In genomic region chr1:152902665-152903516, GRCm38 (mm10) we compare ENCODE assay signal across 8 mouse cellular contexts. TPM values are rescaled to one million over a fixed set of nuclear protein-coding genes. Genes with fewer than 3 reads are reported as not detected.
DNase-seq lines count a peak whose midpoint lies in the region; ATAC-seq and TF ChIP-seq lines count a peak whose summit lies in the region.

No protein-coding gene starts in this region.

- TF ChIP-seq EP300 in CH12.LX (IDR thresholded peaks at IDR 0.05; ENCODE audit: low read length) = no peak
- peak; percentile 88 for TF ChIP-seq EP300 in heart, postnatal 0 days (IDR thresholded peaks at IDR 0.05; ENCODE audit: low read depth)

- TF ChIP-seq RAD21 in CH12.LX (IDR thresholded peaks at IDR 0.05; ENCODE audit: low read depth, low read length) = no peak

- peak overlapping the region; percentile 97 for H3K9ac ChIP-seq in CH12.LX (ENCODE audit: insufficient read depth, low read depth)
- H3K9ac ChIP-seq in forebrain, embryonic 12.5 days = peak overlapping the region; percentile 94
- peak overlapping the region; percentile 96 for H3K9ac ChIP-seq in heart, postnatal 0 days (replicated peaks; ENCODE audit: low read depth, low read length)
- peak overlapping the region; percentile 96 for H3K9ac ChIP-seq in liver, embryonic 16.5 days (ENCODE audit: low read depth, low read length)
- peak overlapping the region; percentile 91 for H3K9ac ChIP-seq in neural tube, embryonic 13.5 days

- in situ Hi-C loops in CH12.LX (cut with MboI; ENCODE audit: low pct_ligation_motif_present, low pct_unique_long_range_greater_than_20kb, low sequenced_read_pairs) = loop anchor here (10.0 to 25.0 kb wide), 2 partner anchors 108 to 366 kb away; no protein-coding TSS in a partner anchor

- peak overlapping the region; percentile 89 for H3K4me2 ChIP-seq in CH12.LX (ENCODE audit: insufficient read depth, low read depth, poor library complexity, severe bottlenecking)
- peak overlapping the region; percentile 78 for H3K4me2 ChIP-seq in forebrain, embryonic 12.5 days
- peak overlapping the region; percentile 98 for H3K4me2 ChIP-seq in heart, postnatal 0 days (ENCODE audit: low read depth, low read length)
- H3K4me2 ChIP-seq in liver, embryonic 16.5 days (ENCODE audit: low read depth, low read length) = peak overlapping the region; percentile 98
- peak overlapping the region; percentile 96 for H3K4me2 ChIP-seq in neural tube, embryonic 13.5 days

- dilution Hi-C loops in CH12.LX (cut with MboI; ENCODE audit: extremely low pct_ligation_motif_present, extremely low pct_unique_long_range_greater_than_20kb, low sequenced_read_pairs) = no loop called here

- peak; percentile 85 for TF ChIP-seq POLR2A in CH12.LX (IDR thresholded peaks at IDR 0.05; ENCODE audit: low read depth, low read length)
- peak; percentile 53 for TF ChIP-seq POLR2A in testis, adult 2 months (IDR thresholded peaks at IDR 0.05; ENCODE audit: control insufficient read depth, low read depth, low read length)

- peaks cover 3 to 17% of the 10 kb centered on the region in 2 experiments for H3K36me3 ChIP-seq in CH12.LX (replicated peaks in 1 of 2; ENCODE audit: control insufficient read depth in 1 of 2, insufficient read depth in 1 of 2, low read length in 1 of 2)
- H3K36me3 ChIP-seq in forebrain, embryonic 12.5 days (replicated peaks) = no peaks in the 10 kb centered on the region
- H3K36me3 ChIP-seq in heart, postnatal 0 days (replicated peaks; ENCODE audit: control insufficient read depth, insufficient read depth, low read length) = no peaks in the 10 kb centered on the region
- H3K36me3 ChIP-seq in liver, embryonic 16.5 days (ENCODE audit: control insufficient read depth, insufficient read depth) = no peaks in the 10 kb centered on the region
- no peaks in the 10 kb centered on the region for H3K36me3 ChIP-seq in neural tube, embryonic 13.5 days
- no peaks in the 10 kb centered on the region for H3K36me3 ChIP-seq in testis, adult 2 months (ENCODE audit: control insufficient read depth, insufficient read depth, low read length)

- peaks cover 41% of the 10 kb centered on the region for H3K79me2 ChIP-seq in CH12.LX (replicated peaks; ENCODE audit: control insufficient read depth, extremely low read depth, insufficient read depth, poor library complexity, severe bottlenecking)

- WGBS in forebrain, embryonic 12.5 days = under 1% methylated on average over 56 of the region's 69 CpGs
- WGBS in heart, postnatal 0 days = under 1% methylated on average over 60 of the region's 69 CpGs
- under 1% methylated on average over 58 of the region's 69 CpGs for WGBS in liver, embryonic 16.5 days (ENCODE audit: insufficient replicate concordance)
- WGBS in neural tube, embryonic 13.5 days = under 1% methylated on average over 56 of the region's 69 CpGs

- H3K27ac ChIP-seq in CH12.LX (ENCODE audit: insufficient read depth, low read depth) = peak overlapping the region; percentile 97
- peak overlapping the region; percentile 99 for H3K27ac ChIP-seq in forebrain, embryonic 12.5 days
- H3K27ac ChIP-seq in heart, postnatal 0 days (ENCODE audit: low read depth) = peak overlapping the region; percentile 99
- H3K27ac ChIP-seq in liver, embryonic 16.5 days (ENCODE audit: low read length) = peak overlapping the region; percentile 99
- H3K27ac ChIP-seq in neural tube, embryonic 13.5 days (replicated peaks) = peak overlapping the region; percentile 99
- peak overlapping the region; percentile 98 for H3K27ac ChIP-seq in testis, adult 2 months (ENCODE audit: control insufficient read depth, insufficient read depth, low read depth, low read length)

- H3K4me3 ChIP-seq in CH12.LX (replicated peaks in 1 of 3; ENCODE audit: low read depth in 2 of 3, low read length in 2 of 3, poor library complexity in 1 of 3) = peak overlapping the region; percentile 65 to 88 (median 81)
- H3K4me3 ChIP-seq in forebrain, embryonic 12.5 days (replicated peaks) = peak overlapping the region; percentile 94
- H3K4me3 ChIP-seq in heart, postnatal 0 days (ENCODE audit: low read depth, low read length) = peak overlapping the region; percentile 100
- H3K4me3 ChIP-seq in liver, embryonic 16.5 days (ENCODE audit: low read depth, low read length) = peak overlapping the region; percentile 89
- peak overlapping the region; percentile 90 for H3K4me3 ChIP-seq in neural tube, embryonic 13.5 days
- peak overlapping the region; percentile 98 for H3K4me3 ChIP-seq in testis, adult 2 months (ENCODE audit: control insufficient read depth, low read depth, low read length)

- no peaks in the 10 kb centered on the region for H3K27me3 ChIP-seq in CH12.LX (replicated peaks)
- no peaks in the 10 kb centered on the region for H3K27me3 ChIP-seq in forebrain, embryonic 12.5 days
- H3K27me3 ChIP-seq in heart, postnatal 0 days (ENCODE audit: control insufficient read depth, insufficient read depth, low read length) = no peaks in the 10 kb centered on the region
- no peaks in the 10 kb centered on the region for H3K27me3 ChIP-seq in liver, embryonic 16.5 days (ENCODE audit: control insufficient read depth, insufficient read depth, low read depth, low read length)
- H3K27me3 ChIP-seq in neural tube, embryonic 13.5 days = no peaks in the 10 kb centered on the region
- H3K27me3 ChIP-seq in testis, adult 2 months (ENCODE audit: control insufficient read depth, insufficient read depth, low read length) = no peaks in the 10 kb centered on the region

- ATAC-seq in forebrain, embryonic 12.5 days (ENCODE audit: low FRiP score) = peak; percentile 93
- peak; percentile 87 for ATAC-seq in heart, postnatal 0 days (ENCODE audit: insufficient read depth, low read depth)
- ATAC-seq in liver, embryonic 16.5 days (ENCODE audit: low read depth) = peak; percentile 82
- peak; percentile 90 for ATAC-seq in neural tube, embryonic 13.5 days (ENCODE audit: low read depth)

- DNase-seq in CH12.LX (ENCODE audit: extremely low read depth) = peak; percentile 97
- peak; percentile 92 for DNase-seq in c-Kit-positive CD71-positive TER-119-negative erythroid progenitor cells, embryonic 14.5 days (ENCODE audit: low read depth)
- peak; percentile 96 for DNase-seq in heart, postnatal 0 days (ENCODE audit: low spot score)
- DNase-seq in kidney, postnatal 4 days = peak; percentile 96 to 97

- no peak for TF ChIP-seq CTCF in CH12.LX (conservative IDR thresholded peaks at IDR 0.05 in 1 of 2, IDR thresholded peaks at IDR 0.05 in 1 of 2; ENCODE audit: low read depth in 2 of 2, low read length in 2 of 2)
- TF ChIP-seq CTCF in heart, postnatal 0 days (IDR thresholded peaks at IDR 0.05; ENCODE audit: low read depth) = no peak
- no peak for TF ChIP-seq CTCF in testis, adult 2 months (IDR thresholded peaks at IDR 0.05; ENCODE audit: control insufficient read depth, insufficient read depth, insufficient replicate concordance, low read depth, low read length)

- H3K4me1 ChIP-seq in CH12.LX (ENCODE audit: control insufficient read depth in 1 of 2, insufficient read depth in 2 of 2) = peaks cover 3 to 28% of the 10 kb centered on the region in 2 experiments; a peak in 3 of 4 replicates
- H3K4me1 ChIP-seq in forebrain, embryonic 12.5 days = peaks cover 15% of the 10 kb centered on the region
- H3K4me1 ChIP-seq in heart, postnatal 0 days (ENCODE audit: control insufficient read depth, insufficient read depth) = peaks cover 13% of the 10 kb centered on the region
- H3K4me1 ChIP-seq in liver, embryonic 16.5 days (ENCODE audit: control insufficient read depth, low read depth, low read length) = peaks cover 10% of the 10 kb centered on the region
- H3K4me1 ChIP-seq in neural tube, embryonic 13.5 days (replicated peaks) = peaks cover 29% of the 10 kb centered on the region
- H3K4me1 ChIP-seq in testis, adult 2 months (ENCODE audit: control insufficient read depth, insufficient read depth, low read length) = peaks cover 7% of the 10 kb centered on the region

- no peaks in the 10 kb centered on the region for H3K9me3 ChIP-seq in CH12.LX (replicated peaks; ENCODE audit: low read length)
- H3K9me3 ChIP-seq in forebrain, embryonic 12.5 days = no peaks in the 10 kb centered on the region
- H3K9me3 ChIP-seq in heart, postnatal 0 days (replicated peaks; ENCODE audit: control insufficient read depth, low read length) = no peaks in the 10 kb centered on the region
- no peaks in the 10 kb centered on the region for H3K9me3 ChIP-seq in liver, embryonic 16.5 days (replicated peaks; ENCODE audit: control insufficient read depth, low read length)
- H3K9me3 ChIP-seq in neural tube, embryonic 13.5 days = no peaks in the 10 kb centered on the region

TF ChIP-seq in CH12.LX, 34 proteins besides CTCF, POLR2A, EP300 and RAD21 (continues in another document):
- TF ChIP-seq ZNF384 (IDR thresholded peaks at IDR 0.05; ENCODE audit: low read depth, low read length) = peak; percentile 99
- peak; percentile 81 for TF ChIP-seq IRF4 (IDR thresholded peaks at IDR 0.05; ENCODE audit: low read depth, low read length)
- no peak for TF ChIP-seq MYC (IDR thresholded peaks at IDR 0.05; ENCODE audit: low read depth, low read length)
- no peak for TF ChIP-seq SMC3 (IDR thresholded peaks at IDR 0.05; ENCODE audit: low read depth, low read length)
- TF ChIP-seq BHLHE40 (IDR thresholded peaks at IDR 0.05; ENCODE audit: low read depth, low read length) = 0 out of 2 replicates have a peak, but pooled peaks have one; percentile 10

RNA-seq across cellular contexts. Expression of gene Smg7, which starts 0.4 kb away (rescaled TPM):
- total RNA-seq in CH12.LX (2012; rRNA removed) = 23.4 and 24.2 TPM in 2 replicates
- total RNA-seq in CH12.LX (2014; rRNA removed) = 27.0 and 27.7 TPM in 2 replicates
- 43.3 and 55.2 TPM in 2 replicates for polyA plus RNA-seq in CH12.LX (2012; ENCODE audit: insufficient read length, low read depth)
- 34.1 and 46.7 TPM in 2 replicates for polyA plus RNA-seq in forebrain, embryonic 12.5 days (2016; fragmentation: Nextera tagmentation; extraction: Ambion mirVana)
- 30.9 and 46.0 TPM in 2 replicates for total RNA-seq in heart, postnatal 0 days (2014; rRNA removed; ENCODE audit: low replicate concordance)
- 12.5 and 13.5 TPM in 2 replicates for polyA plus RNA-seq in heart, postnatal 0 days (2015; fragmentation: Nextera tagmentation; extraction: Ambion mirVana)
- polyA plus RNA-seq in liver, embryonic 16.5 days (2015; fragmentation: Nextera tagmentation; extraction: Ambion mirVana) = 8.4 and 8.7 TPM in 2 replicates
- polyA plus RNA-seq in neural tube, embryonic 13.5 days (2015; fragmentation: Nextera tagmentation; extraction: Ambion mirVana) = 32.8 and 35.3 TPM in 2 replicates
- polyA plus RNA-seq in testis, adult 2 months (2012; rRNA removed) = 99.6 and 107 TPM in 2 replicates

RNA-seq across cellular contexts. Expression of gene Nmnat2, which starts 51.9 kb away (rescaled TPM):
- total RNA-seq in CH12.LX (2012; rRNA removed) (0.04 TPM in 1 of 2 replicates, not detected in the other), CH12.LX (2014; rRNA removed) (0.07 and 0.09 TPM in 2 replicates)
- 0.09 and 0.29 TPM in 2 replicates for polyA plus RNA-seq in CH12.LX (2012; ENCODE audit: insufficient read length, low read depth)
- polyA plus RNA-seq in forebrain, embryonic 12.5 days (2016; fragmentation: Nextera tagmentation; extraction: Ambion mirVana) = 23.7 and 24.3 TPM in 2 replicates
- 0.15 and 0.69 TPM in 2 replicates for total RNA-seq in heart, postnatal 0 days (2014; rRNA removed; ENCODE audit: low replicate concordance)
- 0.47 and 0.57 TPM in 2 replicates for polyA plus RNA-seq in heart, postnatal 0 days (2015; fragmentation: Nextera tagmentation; extraction: Ambion mirVana)
- 0.09 TPM in 1 of 2 replicates, not detected in the other for polyA plus RNA-seq in liver, embryonic 16.5 days (2015; fragmentation: Nextera tagmentation; extraction: Ambion mirVana)
- 76.4 and 87.9 TPM in 2 replicates for polyA plus RNA-seq in neural tube, embryonic 13.5 days (2015; fragmentation: Nextera tagmentation; extraction: Ambion mirVana)
- 2.8 and 3.2 TPM in 2 replicates for polyA plus RNA-seq in testis, adult 2 months (2012; rRNA removed)

Comparison
In these comparisons a context has a peak if more than half of its experiments do, and no peak if none do; other contexts are left out.
1. Peak in every context shown above with its lines: DNase-seq, ATAC-seq, H3K4me3 ChIP-seq and H3K27ac ChIP-seq.